Mouse (Mus musculus) bone marrow macrophage, adult 2 months (primary cell): ENCODE data around the gene Pip5k1c. TPM values are rescaled to one million over a fixed set of nuclear protein-coding genes. Genes with fewer than 3 reads are reported as not detected.

Experiments used
- H3K27ac ChIP-seq: 2 replicates; pipeline ENCODE4 v1.5.1; 2012; ENCODE audit warnings: low read depth, low read length; ENCODE audit not compliant: insufficient read depth
- H3K4me1 ChIP-seq: 2 replicates; pipeline ENCODE4 v1.6.1; 2012; ENCODE audit warnings: low read length; ENCODE audit not compliant: control insufficient read depth, insufficient read depth
- H3K4me3 ChIP-seq: 2 replicates; pipeline ENCODE4 v1.5.1; 2012; ENCODE audit warnings: mild to moderate bottlenecking, low read length, moderate library complexity; ENCODE audit not compliant: insufficient read depth
- CTCF ChIP-seq: IDR thresholded peaks from 2 replicates; pipeline ENCODE4 v1.5.1; 2012; ENCODE audit warnings: low read depth, mild to moderate bottlenecking, low read length, moderate library complexity
- POLR2A ChIP-seq: IDR thresholded peaks from 2 replicates; pipeline ENCODE4 v1.6.1; 2012; ENCODE audit warnings: mild to moderate bottlenecking, low read depth, low read length, borderline replicate concordance
- polyA plus RNA-seq: library from polyadenylated mRNA; stranded (reverse); fragments of >200 nt; gene quantifications from 2 replicates; pipeline ENCODE4 v1.2.4, GENCODE M21; 2012; ENCODE audit not compliant: missing spikeins, insufficient read depth, insufficient read length

The Pip5k1c gene
- 90.9 and 106 TPM in 2 replicates for polyA plus RNA-seq

GRCm38 (mm10) chr10:81292554-81293333 is at the start of gene Pip5k1c:
Gene Pip5k1c, plus strand, starts transcription at chr10:81292963.
- Histone ChIP-seq H3K27ac (peak within 1 kb of the TSS; percentile 69), H3K4me1 (peaks cover 40% of the 10 kb centered on the region), H3K4me3 (peak within 1 kb of the TSS; percentile 94)
- TF ChIP-seq CTCF: peak; percentile 91
- 0 out of 2 replicates have a peak, but pooled peaks have one; percentile 11 for TF ChIP-seq POLR2A

- Histone ChIP-seq H3K27ac (no peak overlapping the region), H3K4me1 (peaks cover 4% of the 10 kb centered on the region), H3K4me3 (no peak overlapping the region)
- no peak for TF ChIP-seq POLR2A
- TF ChIP-seq CTCF: no peak
Observed at GRCm38 (mm10) chr10:81244146-81244545, 48.6 kb upstream of the Pip5k1c start.

GRCm38 (mm10) chr10:81244595-81244994 is 48.2 kb upstream of the Pip5k1c start:
- H3K4me1 ChIP-seq: peaks cover 4% of the 10 kb centered on the region
- no peak overlapping the region for H3K4me3 ChIP-seq
- no peak overlapping the region for H3K27ac ChIP-seq
- TF ChIP-seq POLR2A (no peak), CTCF (peak; percentile 59)

GRCm38 (mm10) chr10:81245166-81245565 is 47.6 kb upstream of the Pip5k1c start:
- peaks cover 4% of the 10 kb centered on the region for H3K4me1 ChIP-seq
- no peak overlapping the region for H3K27ac ChIP-seq
- no peak overlapping the region for H3K4me3 ChIP-seq
- TF ChIP-seq CTCF: no peak
- no peak for TF ChIP-seq POLR2A

- no peak overlapping the region for H3K27ac ChIP-seq
- H3K4me3 ChIP-seq: no peak overlapping the region
- H3K4me1 ChIP-seq: peaks cover 4% of the 10 kb centered on the region
- no peak for TF ChIP-seq POLR2A
- TF ChIP-seq CTCF: no peak
Observed at GRCm38 (mm10) chr10:81247804-81248203, 45.0 kb upstream of the Pip5k1c start.

GRCm38 (mm10) chr10:81249442-81249841 is 43.3 kb upstream of the Pip5k1c start:
- Histone ChIP-seq H3K4me1 (peaks cover 4% of the 10 kb centered on the region), H3K4me3 (no peak overlapping the region), H3K27ac (no peak overlapping the region)
- TF ChIP-seq POLR2A (no peak), CTCF (no peak)

GRCm38 (mm10) chr10:81252424-81253419 is 40.0 kb upstream of the Pip5k1c start, which contains the start of gene Matk:
Gene Matk, plus strand, starts transcription at chr10:81252935.
- H3K4me1 ChIP-seq: no peaks in the 10 kb centered on the region
- no peak within 1 kb of the TSS for H3K4me3 ChIP-seq
- TF ChIP-seq POLR2A: no peak
- no peak for TF ChIP-seq CTCF
- no peak within 1 kb of the TSS for H3K27ac ChIP-seq

GRCm38 (mm10) chr10:81254886-81255285 is 37.9 kb upstream of the Pip5k1c start:
- TF ChIP-seq POLR2A (no peak), CTCF (no peak)
- Histone ChIP-seq H3K27ac (no peak overlapping the region), H3K4me3 (no peak overlapping the region), H3K4me1 (peaks cover 4% of the 10 kb centered on the region; the same call in 1 of the 2 replicates)

GRCm38 (mm10) chr10:81257158-81258039 is 35.4 kb upstream of the Pip5k1c start:
- H3K4me3 ChIP-seq: peak overlapping the region; percentile 68
- peaks cover 4% of the 10 kb centered on the region; the same call in 1 of the 2 replicates for H3K4me1 ChIP-seq
- H3K27ac ChIP-seq: no peak overlapping the region
- TF ChIP-seq CTCF: no peak
- TF ChIP-seq POLR2A: no peak
